Mouse (Mus musculus): ENCODE measurements around the gene Klk5. TPM values are rescaled to one million over a fixed set of nuclear protein-coding genes. Genes with fewer than 3 reads are reported as not detected.

Gene Klk5
- not detected for total RNA-seq (2021)

GRCm38 (mm10) chr7:43841701-43842100, at the start of gene Klk5:
TSS of gene Klk5 (plus strand) at chr7:43841971.
- DNase-seq (ENCODE audit: extremely low spot score in 1 of 2, low spot score in 1 of 2), result no peak

GRCm38 (mm10) chr7:43796355-43796754, 45.4 kb upstream of the Klk5 start:
- no peak for DNase-seq (ENCODE audit: extremely low spot score in 1 of 2, low spot score in 1 of 2)

- DNase-seq (ENCODE audit: extremely low spot score in 1 of 2, low spot score in 1 of 2), result no peak
These were observed 44.4 kb upstream of the Klk5 start, which contains the start of gene Klk8 for GRCm38 (mm10) chr7:43797333-43797769. TSS of gene Klk8 (plus strand) at chr7:43797577.

- DNase-seq (ENCODE audit: extremely low spot score in 1 of 2, low spot score in 1 of 2), result no peak
These were observed 43.8 kb upstream of the Klk5 start for GRCm38 (mm10) chr7:43797844-43798462.

GRCm38 (mm10) chr7:43799876-43800275, 41.9 kb upstream of the Klk5 start:
- no peak for DNase-seq (ENCODE audit: extremely low spot score in 1 of 2, low spot score in 1 of 2)

- no peak for DNase-seq (ENCODE audit: extremely low spot score in 1 of 2, low spot score in 1 of 2)
These were observed 30.8 kb upstream of the Klk5 start, which contains the start of gene Klk7 for GRCm38 (mm10) chr7:43810994-43811393. TSS of gene Klk7 (plus strand) at chr7:43811294.

- no peak for DNase-seq (ENCODE audit: extremely low spot score in 1 of 2, low spot score in 1 of 2)
These were observed 26.6 kb upstream of the Klk5 start for GRCm38 (mm10) chr7:43815211-43815610.

GRCm38 (mm10) chr7:43816746-43817145, 25.0 kb upstream of the Klk5 start:
- DNase-seq (ENCODE audit: extremely low spot score in 1 of 2, low spot score in 1 of 2), result no peak

GRCm38 (mm10) chr7:43821581-43821980, 20.2 kb upstream of the Klk5 start:
- no peak for DNase-seq (ENCODE audit: extremely low spot score in 1 of 2, low spot score in 1 of 2)

- DNase-seq (ENCODE audit: extremely low spot score in 1 of 2, low spot score in 1 of 2), result no peak
These were observed 17.6 kb upstream of the Klk5 start, which contains the start of gene Klk6 for GRCm38 (mm10) chr7:43824199-43824598. TSS of gene Klk6 (plus strand) at chr7:43824499.

GRCm38 (mm10) chr7:43826056-43826455, 15.7 kb upstream of the Klk5 start:
- no peak for DNase-seq (ENCODE audit: extremely low spot score in 1 of 2, low spot score in 1 of 2)

GRCm38 (mm10) chr7:43827706-43828105, 14.1 kb upstream of the Klk5 start:
- no peak for DNase-seq (ENCODE audit: extremely low spot score in 1 of 2, low spot score in 1 of 2)

GRCm38 (mm10) chr7:43829006-43829405, 12.8 kb upstream of the Klk5 start:
- no peak for DNase-seq (ENCODE audit: extremely low spot score in 1 of 2, low spot score in 1 of 2)

- no peak for DNase-seq (ENCODE audit: extremely low spot score in 1 of 2, low spot score in 1 of 2)
These were observed 2.0 kb downstream of the Klk5 start for GRCm38 (mm10) chr7:43843801-43844200.

- DNase-seq (ENCODE audit: extremely low spot score in 1 of 2, low spot score in 1 of 2), result no peak
These were observed 9.8 kb downstream of the Klk5 start for GRCm38 (mm10) chr7:43851616-43852015.

- no peak for DNase-seq (ENCODE audit: extremely low spot score in 1 of 2, low spot score in 1 of 2)
These were observed 13.0 kb downstream of the Klk5 start for GRCm38 (mm10) chr7:43854642-43855380.

- DNase-seq (ENCODE audit: extremely low spot score in 1 of 2, low spot score in 1 of 2), result no peak
These were observed 13.9 kb downstream of the Klk5 start for GRCm38 (mm10) chr7:43855709-43856108.

- DNase-seq (ENCODE audit: extremely low spot score in 1 of 2, low spot score in 1 of 2), result no peak
These were observed 14.5 kb downstream of the Klk5 start for GRCm38 (mm10) chr7:43856307-43856706.

- no peak for DNase-seq (ENCODE audit: extremely low spot score in 1 of 2, low spot score in 1 of 2)
These were observed 15.7 kb downstream of the Klk5 start for GRCm38 (mm10) chr7:43857501-43857900.

GRCm38 (mm10) chr7:43860411-43860810, 18.6 kb downstream of the Klk5 start:
- DNase-seq (ENCODE audit: extremely low spot score in 1 of 2, low spot score in 1 of 2), result no peak

- DNase-seq (ENCODE audit: extremely low spot score in 1 of 2, low spot score in 1 of 2), result peak; percentile 47 to 83
These were observed 31.5 kb downstream of the Klk5 start for GRCm38 (mm10) chr7:43873237-43873636.

GRCm38 (mm10) chr7:43873674-43874073, 31.9 kb downstream of the Klk5 start:
- DNase-seq (ENCODE audit: extremely low spot score in 1 of 2, low spot score in 1 of 2), result no peak

Measured in layer of hippocampus, postnatal 25 days (tissue).